Mouse (Mus musculus) activated CD4-positive, CD25-positive, alpha-beta regulatory T cell, adult 9 weeks (primary cell): ENCODE data around the gene Sftpa1. TPM values are rescaled to one million over a fixed set of nuclear protein-coding genes. Genes with fewer than 3 reads are reported as not detected.

Experiments used
- polyA plus RNA-seq: library from polyadenylated mRNA; unstranded; fragments of 100-300 nt; shearing (Covaris generic); gene quantifications from one replicate; pipeline ENCODE4 v1.2.1, GENCODE M21; 2017

Gene Sftpa1
- not detected for polyA plus RNA-seq

DNA sequence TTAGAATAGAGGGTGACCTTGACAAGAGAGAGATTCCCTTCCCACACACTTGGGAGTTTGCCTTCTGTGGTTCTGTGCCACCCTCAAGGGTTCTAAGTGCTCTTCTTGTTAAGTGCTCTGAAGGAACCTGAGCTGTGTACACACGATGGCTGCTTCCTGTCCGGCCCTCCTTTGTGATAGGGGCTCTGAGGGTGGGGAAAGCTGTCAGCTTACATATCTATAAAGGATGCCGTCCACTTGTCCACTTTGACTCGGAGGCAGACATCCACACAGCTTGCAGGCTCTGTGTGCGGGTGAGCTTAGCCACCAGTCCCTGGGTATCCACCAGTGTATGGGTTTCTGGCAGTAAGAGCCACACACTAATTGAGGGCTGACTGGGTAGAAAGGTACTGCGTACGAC, at the start of gene Sftpa1:
Sftpa1 (plus strand) TSS at position 243 of the 400 bp plus-strand sequence.

DNA sequence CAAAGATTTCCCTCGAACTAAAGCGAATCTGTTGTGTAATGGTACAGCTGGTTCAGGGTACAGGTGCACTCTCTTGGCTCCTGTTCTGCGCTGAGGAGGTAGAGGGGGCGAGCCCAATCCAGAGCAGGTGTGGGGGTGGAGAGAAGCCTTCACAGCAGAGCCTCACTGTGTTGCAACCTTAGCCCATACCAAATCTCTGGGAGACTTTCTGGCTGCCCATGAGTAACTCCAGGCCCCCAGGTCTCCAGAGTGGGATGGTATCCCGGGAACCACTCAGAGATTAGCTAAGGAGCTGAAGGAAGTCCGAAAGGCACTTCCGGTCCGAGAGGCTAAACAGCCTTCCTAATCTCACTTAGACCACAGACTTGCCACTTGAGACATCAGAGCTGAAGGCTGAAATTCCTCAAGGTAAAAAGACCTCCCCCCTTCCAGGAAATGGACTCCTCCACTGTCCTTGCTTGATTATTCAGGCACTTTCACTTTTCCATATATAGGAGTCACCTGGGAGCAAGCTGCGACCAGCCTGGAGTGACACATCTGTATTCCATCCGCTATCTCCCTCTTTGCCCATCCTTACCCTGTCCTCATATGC, 26.6 kb upstream of the Sftpa1 start, which contains the start of gene Mat1a:
Mat1a (plus strand) TSS at position 183 of the 592 bp plus-strand sequence.

DNA sequence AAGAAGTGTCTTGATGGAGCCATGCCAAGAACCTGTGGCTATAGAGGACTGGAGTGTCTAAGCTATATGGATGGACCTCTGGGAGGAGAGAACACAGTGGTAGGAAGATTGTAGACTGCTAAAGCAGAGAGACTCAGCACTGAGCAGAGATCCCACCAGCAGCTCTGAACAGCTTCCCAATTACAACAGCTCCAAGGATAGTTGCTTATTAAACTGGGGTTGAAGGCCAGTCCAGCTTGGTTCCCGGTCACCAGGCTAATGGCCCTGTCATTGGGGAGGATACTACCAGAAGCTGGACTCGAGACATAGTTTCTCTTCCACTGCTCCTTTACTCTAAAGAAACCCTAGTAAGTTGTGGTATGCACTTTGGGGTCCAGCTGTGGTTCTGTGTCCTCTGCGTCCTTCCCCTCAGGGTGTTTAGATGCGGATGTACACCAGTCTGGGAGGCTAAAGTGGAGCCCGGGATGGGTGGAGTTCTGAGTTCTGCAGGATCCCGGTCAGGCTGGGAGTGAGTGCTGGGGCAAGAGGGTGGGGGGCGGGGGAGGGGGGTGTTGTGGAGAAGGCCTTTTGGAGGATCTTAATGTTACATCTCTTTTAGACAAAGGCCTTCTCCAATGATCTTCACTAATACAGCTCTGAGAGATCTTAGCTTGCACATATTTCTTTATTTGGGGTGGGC, 19.8 kb downstream of the Sftpa1 start, which contains the start of gene Mbl1:
Mbl1 (plus strand) TSS at position 239 of the 679 bp plus-strand sequence.

DNA sequence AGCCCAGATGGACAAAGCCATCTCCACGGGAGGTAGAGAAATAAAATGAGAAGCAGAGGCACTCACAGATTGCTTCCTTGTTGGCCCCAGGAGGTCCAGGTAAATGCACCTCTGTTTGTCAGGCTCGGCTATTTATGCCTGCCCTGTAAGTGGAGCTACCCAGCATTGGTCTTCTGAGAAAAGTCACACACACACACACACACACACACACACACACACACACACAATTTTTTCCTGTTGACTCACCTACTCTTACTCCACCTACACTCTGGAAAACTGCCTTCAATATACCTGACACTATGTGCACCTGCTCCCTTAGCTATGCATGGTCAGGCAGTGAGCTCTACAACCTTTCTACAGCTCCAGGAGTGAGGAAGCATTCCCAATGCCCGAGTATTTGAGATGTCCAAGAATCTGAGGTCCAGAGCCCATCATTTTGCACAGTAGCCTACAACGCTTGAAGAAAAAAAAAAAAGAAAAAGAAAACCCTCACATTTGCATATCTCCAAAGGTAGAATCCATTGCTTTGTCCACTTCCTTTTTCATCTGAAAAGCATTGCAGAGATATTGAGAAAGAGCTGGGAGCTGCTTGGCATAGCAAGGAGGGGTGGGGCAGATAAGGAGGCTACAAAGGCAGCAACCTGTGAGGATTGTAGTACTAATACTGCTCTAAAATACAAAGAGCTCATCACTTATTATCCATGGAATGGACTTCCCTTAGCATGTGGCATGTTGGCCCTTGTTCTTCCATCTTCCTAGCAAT, 53.7 kb downstream of the Sftpa1 start, which contains the start of gene Sftpd:
Sftpd (minus strand) TSS at position 91 of the 763 bp plus-strand sequence.

Other genes with a start within 250 kb of the Sftpa1 start
- 0.39 TPM for gene Sh2d4b, start 238.5 kb upstream of the Sftpa1 start, polyA plus RNA-seq
- 107 TPM for gene Tspan14, start 165.0 kb upstream of the Sftpa1 start, polyA plus RNA-seq
- 8.6 TPM for gene Fam213a, start 118.0 kb upstream of the Sftpa1 start, polyA plus RNA-seq
- not detected for gene Dydc2, start 62.6 kb upstream of the Sftpa1 start, polyA plus RNA-seq
- not detected for gene Dydc1, start 58.9 kb upstream of the Sftpa1 start, polyA plus RNA-seq
- not detected for gene Mat1a, start 26.7 kb upstream of the Sftpa1 start, polyA plus RNA-seq
- not detected for gene Mbl1, start 19.7 kb downstream of the Sftpa1 start, polyA plus RNA-seq
- not detected for gene Sftpd, start 53.4 kb downstream of the Sftpa1 start, polyA plus RNA-seq
- gene Gm2832, start 147.0 kb downstream of the Sftpa1 start, polyA plus RNA-seq: not detected
- gene Gm5798, start 216.8 kb downstream of the Sftpa1 start, polyA plus RNA-seq: not detected